Mouse (Mus musculus) lung, postnatal 10 days (tissue): ENCODE data around the gene Ryr2.

Experiments used
- DNase-seq: peaks from one replicate; pipeline ENCODE4 v3.0.0; 2021

Gene Ryr2

DNA sequence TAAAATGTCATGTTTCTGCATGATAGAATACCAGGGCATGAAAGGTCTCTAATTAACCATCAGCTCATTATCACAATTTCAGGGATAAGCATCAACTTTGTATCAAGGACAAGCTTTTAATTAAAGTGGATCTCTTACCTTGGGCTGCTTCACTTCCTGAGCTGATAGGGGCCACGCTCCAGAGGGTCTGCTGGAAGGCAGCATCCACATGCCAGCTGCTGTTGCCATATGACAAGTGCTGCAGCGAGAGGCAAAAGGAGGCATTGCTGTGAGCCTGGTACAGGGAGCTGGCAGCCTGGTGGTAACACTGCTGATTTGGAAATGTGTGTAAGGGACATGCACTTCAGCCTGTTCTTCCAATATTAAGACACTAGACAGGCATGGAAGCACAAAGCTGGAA is 237.8 kb downstream of the Ryr2 start:
- no peak for DNase-seq

DNA sequence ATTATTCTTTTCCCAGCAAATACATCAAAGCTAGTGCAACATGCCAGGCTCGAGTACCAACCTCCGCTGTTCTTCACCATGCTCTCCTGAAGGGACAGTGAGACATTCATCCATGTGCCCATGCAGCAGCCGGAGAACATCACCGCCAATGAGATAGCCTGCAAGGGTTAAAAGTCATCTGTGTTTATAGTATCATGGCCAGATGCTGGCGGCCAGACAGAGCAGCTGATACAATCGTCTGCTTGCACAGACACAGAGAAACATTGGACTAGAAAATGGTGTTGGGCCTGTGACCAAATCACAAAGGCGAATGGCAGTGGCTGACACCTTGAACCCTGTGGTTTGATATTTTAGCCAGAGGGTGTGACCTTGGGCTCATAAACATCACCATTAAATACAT is 238.7 kb downstream of the Ryr2 start:
- DNase-seq = peak; percentile 14

- no peak for DNase-seq
Measured at GRCm38 (mm10) chr13:11865261-11865660, 241.5 kb downstream of the Ryr2 start.

- DNase-seq = peak; percentile 4
Measured at GRCm38 (mm10) chr13:11851691-11852090, 255.1 kb downstream of the Ryr2 start.

DNA sequence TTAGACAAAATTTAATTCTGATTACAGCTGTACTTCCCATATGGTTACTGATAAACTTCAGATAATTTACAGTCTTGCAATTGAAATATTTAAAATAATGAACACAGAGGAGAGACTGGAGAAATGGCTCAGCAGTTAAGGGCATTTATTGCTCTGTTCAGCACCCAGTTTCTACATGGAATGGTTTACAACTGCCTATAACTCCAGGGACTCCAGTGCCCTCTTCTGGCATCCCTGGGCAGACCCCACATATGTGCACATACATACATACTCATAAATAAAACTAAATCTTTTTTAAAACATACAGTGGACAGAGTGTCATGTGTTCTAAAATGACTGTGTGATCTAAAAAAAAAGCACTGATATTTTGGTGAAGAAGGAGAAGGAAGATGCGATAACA is 262.9 kb downstream of the Ryr2 start:
- no peak for DNase-seq

DNA sequence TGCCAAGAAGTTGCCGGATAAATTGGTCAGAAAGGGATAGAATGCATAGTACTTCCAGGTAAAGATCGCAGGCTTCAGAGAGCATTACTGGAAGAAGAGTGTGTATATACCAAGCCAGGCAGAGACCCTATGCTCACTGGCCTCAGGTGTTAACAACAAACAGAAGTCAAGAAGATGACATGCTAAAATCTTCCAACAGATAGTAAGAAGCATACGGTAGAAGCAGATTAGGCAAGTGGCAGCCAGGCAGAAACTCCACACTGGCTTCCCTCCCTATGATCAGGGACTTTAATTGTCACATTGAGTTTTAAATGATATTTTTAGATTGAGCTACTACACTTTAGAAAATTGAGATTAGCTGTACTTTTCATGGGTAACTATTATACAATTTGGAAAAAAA is 268.9 kb downstream of the Ryr2 start:
- no peak for DNase-seq

DNA sequence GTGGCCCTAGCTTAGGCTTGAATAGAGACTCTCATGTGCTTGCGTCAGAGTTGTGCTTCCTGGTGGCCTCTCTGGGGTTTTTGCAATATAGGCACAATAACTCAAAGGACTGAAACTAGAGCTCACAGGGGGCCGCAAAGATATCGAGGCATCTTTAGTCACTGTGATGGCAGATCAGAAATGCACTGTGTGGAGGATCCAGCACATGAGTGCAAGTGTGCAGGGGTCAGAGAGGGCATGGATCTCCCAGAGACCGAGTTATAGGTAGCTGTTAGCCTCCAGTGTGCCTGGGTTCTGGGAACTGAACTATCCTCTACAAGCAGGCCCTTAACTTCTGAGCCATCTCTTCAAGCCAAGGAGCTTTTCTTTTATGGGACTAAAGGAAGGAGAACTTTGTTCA is 269.6 kb downstream of the Ryr2 start:
- no peak for DNase-seq

- DNase-seq = no peak
Measured at GRCm38 (mm10) chr13:11836304-11837078, 270.3 kb downstream of the Ryr2 start.

GRCm38 (mm10) chr13:11831210-11831609 is 275.5 kb downstream of the Ryr2 start:
- DNase-seq = no peak

GRCm38 (mm10) chr13:11825563-11826226 is 281.1 kb downstream of the Ryr2 start:
- DNase-seq = peak; percentile 2

DNA sequence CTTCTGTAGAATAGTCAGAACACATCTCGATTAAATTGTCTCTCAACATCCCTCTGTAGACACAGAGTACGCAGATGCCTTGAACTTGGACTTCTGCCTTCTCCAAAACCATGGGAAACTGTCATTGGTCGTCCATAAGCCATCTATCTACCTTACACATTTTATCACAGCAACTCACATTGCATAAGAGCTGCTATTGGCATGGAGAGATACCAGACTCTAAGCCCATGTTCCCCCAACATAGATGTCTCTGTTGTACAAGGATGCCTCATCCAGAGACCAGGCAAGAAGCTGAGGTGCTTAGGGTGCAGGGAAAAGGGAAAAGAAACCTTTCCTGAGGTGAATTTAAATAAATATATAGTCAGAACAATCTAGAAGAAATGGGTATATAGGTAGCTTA is 288.0 kb downstream of the Ryr2 start:
- no peak for DNase-seq

DNA sequence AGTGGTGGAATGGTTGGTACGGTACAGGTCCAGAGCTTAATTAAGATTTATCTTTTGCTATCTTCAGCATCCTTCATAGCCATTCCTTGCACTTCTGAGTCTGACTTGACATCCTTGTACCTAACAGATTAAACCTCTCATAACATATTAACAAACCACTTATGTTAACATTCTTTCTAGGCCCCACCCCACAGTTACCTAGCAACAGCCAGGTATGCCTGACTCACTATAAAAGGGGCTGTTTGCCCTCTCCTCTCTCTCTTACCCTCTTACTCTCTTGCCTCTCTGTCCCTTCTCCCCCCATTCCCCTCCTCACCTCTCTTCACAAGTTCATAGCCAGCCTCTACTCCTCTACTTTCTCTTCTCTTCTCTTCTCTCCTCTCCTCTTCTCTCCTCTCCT is 297.4 kb downstream of the Ryr2 start:
- peak; percentile 6 for DNase-seq

DNA sequence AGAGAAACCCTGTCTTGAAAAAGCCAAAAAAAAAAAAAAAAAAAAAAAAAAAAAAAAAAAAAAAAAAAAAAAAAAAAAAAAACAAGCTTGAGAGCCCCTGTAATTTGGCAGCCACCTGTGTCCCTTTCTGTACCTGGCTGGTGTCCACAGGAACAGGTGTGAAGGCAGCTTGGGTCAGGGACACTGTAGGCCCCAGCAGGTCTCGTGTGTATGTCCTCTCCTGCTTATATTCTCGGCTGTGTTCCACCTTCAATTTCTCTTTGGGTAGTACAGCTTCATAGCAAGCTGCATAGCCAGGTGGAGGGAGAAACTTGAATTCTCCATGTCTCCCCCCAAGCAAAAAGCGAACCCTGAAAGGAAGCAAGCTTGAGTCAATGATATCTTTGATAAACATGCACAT is 314.2 kb downstream of the Ryr2 start:
- DNase-seq = no peak

DNA sequence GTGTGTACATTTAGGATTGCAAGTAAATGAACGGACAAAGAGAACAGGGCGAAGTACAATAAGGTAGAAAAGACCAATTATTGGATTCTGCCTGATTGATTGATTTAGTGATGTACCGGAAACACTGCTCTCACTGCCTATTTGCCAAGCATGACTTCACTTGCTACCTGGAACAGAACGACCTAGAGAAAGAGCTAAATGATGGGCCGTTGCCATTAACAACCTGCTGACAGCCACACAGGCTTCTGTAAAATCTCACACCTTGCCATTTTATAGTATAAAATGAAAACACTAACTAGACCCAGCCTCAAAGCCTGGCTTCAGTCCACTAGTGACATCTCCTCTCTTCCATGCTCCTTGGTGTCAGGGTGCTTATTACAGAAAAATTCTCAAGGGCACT is 316.2 kb downstream of the Ryr2 start:
- no peak for DNase-seq

DNA sequence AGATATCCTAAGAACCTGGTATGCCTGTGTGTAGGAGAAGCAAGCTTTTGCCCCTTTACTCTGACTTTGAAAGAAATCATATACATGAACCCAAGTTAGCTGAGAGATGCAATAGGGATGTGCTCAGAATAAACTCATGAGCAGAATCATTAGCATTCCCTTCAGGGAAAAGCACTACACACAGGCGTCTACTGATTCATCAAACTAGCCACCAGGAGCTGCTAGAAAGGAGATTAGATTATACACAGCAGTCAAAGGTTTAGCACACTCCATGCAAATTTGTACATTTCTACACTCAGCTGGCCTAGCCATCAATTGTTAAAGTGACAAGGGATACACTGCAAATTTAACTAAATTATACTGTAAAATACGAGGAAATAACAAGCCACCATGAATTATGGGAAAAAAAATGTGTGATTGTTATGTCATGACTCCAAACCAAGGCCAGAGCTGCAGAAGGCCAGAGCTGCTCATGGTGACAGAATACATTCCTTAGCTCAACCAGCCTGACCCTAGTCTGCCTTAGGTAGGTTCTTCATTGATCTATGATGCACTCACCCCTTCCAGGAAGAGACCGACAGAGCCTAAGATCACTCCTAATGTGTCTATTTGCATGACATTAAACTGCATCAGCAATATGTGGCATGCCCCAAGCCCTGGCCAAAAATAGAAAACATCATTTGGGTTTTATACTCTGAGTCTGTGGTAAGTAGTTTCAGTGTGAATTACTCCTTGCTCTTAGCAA is 324.2 kb downstream of the Ryr2 start:
- no peak for DNase-seq

DNA sequence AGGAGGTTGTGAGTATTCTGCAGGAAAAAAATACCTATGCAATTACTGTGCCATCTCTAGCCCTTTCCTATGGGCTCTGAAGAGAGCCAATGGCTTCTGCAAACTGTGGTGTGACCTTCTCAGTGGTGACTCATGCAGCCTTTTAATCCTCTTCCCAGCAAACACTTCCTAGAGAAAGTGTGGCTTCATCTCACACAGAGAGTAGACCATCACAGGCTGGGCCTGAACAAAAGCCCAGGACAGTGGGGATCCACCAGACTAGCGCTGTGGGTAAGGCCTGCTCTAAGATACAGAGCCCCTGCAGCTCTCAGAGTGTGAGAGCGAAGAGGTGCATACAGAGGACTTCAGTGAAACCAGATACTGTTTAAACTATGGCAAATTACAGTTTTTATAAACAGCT is 325.7 kb downstream of the Ryr2 start:
- no peak for DNase-seq

DNA sequence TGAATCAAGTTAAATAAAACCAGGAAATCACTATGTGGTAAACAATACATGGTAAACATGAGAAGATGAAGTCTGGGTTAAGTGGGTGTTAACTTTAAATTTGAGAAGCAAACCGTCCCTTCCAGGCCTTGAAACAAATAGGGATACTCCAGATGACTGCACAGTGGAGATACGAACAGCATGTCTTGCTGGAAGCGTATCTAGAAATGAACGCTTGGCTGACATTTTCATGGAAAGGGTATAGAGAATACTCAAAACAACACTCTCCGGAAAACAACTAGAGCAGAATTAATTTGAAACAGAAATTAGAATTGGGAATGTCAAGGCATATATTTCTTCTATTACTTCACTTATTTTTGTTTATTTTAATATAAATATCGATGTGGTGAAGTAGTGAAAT is 329.0 kb downstream of the Ryr2 start:
- no peak for DNase-seq

- DNase-seq = no peak
Measured at GRCm38 (mm10) chr13:11772173-11772572, 334.6 kb downstream of the Ryr2 start.

DNA sequence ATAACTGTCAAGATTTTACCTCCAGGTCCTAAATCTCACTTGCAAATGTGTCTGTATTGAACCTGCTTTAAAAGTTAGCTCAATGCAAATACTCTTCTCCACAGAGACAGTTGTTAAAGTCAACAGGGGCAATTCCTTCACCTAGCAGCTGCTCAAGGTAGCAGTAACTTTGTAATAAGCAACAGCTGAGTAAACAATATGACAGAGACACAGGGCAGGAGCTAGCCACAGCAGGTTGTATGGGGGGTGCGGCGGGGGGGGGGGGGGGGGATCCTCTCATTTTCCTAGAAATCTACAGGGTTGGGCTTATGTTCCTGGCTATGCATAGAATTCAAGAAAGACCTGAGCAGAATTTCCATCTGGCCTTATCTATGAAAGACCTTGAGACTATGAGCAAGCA is 339.8 kb downstream of the Ryr2 start:
- no peak for DNase-seq

DNA sequence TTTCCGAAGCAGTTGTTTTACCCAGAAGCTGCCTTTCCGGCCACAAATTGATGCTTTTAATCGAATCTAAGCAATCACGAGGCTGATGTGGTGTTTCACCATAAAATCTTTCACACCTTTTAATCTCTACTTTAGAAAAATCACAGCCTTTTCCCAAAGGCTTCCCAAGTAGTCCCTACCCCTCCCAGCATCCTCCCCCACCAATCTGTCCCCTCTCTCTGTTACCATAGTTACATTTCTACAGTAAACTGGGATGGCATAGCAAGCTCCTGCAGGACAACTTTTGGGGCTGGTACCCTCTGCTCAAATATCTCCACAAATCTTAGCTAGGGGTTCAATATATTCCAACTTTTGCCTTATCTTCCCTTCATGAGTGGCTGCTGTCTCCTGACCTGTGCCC is 342.8 kb downstream of the Ryr2 start:
- no peak for DNase-seq

DNA sequence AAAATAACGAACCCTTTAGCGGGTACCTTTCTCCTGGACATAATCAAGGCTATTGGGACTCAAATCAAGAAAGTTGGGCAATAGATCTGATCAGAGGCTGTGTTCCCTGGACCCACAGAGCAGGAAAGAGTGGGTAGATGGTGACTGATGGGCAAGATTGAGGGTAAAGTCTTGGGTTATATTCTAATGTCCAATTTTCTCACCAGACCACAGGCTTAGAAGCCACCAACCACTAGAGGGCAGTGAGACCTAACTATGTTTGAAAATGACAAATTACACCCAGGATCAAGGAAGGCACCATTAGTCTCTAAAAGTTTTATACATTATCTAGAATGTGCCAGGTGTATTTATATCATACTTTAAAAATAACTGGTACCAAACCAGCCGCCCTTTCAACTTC is 343.6 kb downstream of the Ryr2 start:
- DNase-seq = peak; percentile 53

DNA sequence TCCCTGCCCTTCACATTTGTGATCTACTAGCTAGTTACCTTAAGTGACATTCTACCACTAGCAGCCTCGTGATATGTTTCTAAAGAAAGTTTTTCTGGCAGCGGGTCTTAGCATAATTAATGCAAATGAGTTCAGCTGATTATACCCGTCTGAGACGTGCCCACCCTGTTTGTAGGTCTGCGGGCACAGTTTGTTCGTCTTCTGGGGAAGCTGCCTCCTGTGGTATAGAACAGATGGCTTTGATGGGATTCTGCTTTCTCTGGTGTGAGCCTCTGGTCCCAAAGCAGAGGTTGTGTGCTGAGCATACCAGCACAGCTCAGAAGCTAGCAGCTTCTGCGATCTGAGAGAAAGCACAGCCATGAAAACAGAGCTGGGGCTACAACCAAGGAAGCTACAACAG is 348.9 kb downstream of the Ryr2 start:
- DNase-seq = no peak

- DNase-seq = no peak
Measured at GRCm38 (mm10) chr13:11745479-11745878, 361.3 kb downstream of the Ryr2 start.

DNA sequence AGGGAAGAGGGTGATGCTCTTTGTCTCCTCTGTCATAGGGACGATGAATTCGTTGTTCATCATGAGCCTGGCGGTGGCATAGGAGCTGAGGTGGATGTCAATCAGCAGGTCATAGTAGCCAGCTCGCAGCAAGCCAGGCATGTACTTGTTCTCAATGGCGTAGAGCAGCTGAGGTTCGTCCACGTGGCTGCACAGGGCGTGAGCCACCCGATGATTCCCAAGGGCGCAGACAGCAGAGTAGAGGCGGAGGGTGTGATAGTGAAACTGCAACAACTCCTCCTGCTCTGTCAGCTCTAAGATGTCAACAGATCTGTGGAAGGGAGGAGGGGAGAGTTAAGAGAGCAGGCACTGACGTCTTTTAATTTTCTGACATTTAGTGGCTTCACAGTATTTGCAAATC is 368.5 kb downstream of the Ryr2 start:
- no peak for DNase-seq
